Mouse (Mus musculus) cerebellum, postnatal 10 days (tissue): ENCODE measurements around the gene Dnaja3.

Experiments used
- DNase-seq, 2 experiments: peaks; one replicate each; pipeline ENCODE4 v3.0.0; 2021; ENCODE audit warnings: mixed read lengths in 2 of 2

Gene Dnaja3

GRCm38 (mm10) chr16:4643670-4644419 lies 4.1 kb downstream of the Dnaja3 start:
- DNase-seq: peak; percentile 88 to 92

- no peak for DNase-seq
These were observed 6.1 kb downstream of the Dnaja3 start for GRCm38 (mm10) chr16:4645867-4646266.

GRCm38 (mm10) chr16:4646831-4647230 lies 7.0 kb downstream of the Dnaja3 start:
- DNase-seq: no peak

GRCm38 (mm10) chr16:4647651-4648141 lies 7.9 kb downstream of the Dnaja3 start:
- peak in 1 of 2 experiments; percentile 54 for DNase-seq

- DNase-seq: peak; percentile 68 to 78
These were observed 8.7 kb downstream of the Dnaja3 start for GRCm38 (mm10) chr16:4648416-4649023.

GRCm38 (mm10) chr16:4649211-4649610 lies 9.4 kb downstream of the Dnaja3 start:
- peak in 1 of 2 experiments; percentile 17 for DNase-seq

GRCm38 (mm10) chr16:4649692-4650091 lies 9.9 kb downstream of the Dnaja3 start:
- DNase-seq: peak in 1 of 2 experiments; percentile 17

- peak in 1 of 2 experiments; percentile 3 for DNase-seq
These were observed 10.4 kb downstream of the Dnaja3 start for GRCm38 (mm10) chr16:4650161-4650560.

- no peak for DNase-seq
These were observed 11.3 kb downstream of the Dnaja3 start for GRCm38 (mm10) chr16:4651081-4651480.

- DNase-seq: no peak
These were observed 11.8 kb downstream of the Dnaja3 start for GRCm38 (mm10) chr16:4651624-4652023.

- peak; percentile 88 to 92 for DNase-seq
These were observed 13.1 kb downstream of the Dnaja3 start for GRCm38 (mm10) chr16:4652707-4653416.

- DNase-seq: peak; percentile 56 to 62
These were observed 14.9 kb downstream of the Dnaja3 start for GRCm38 (mm10) chr16:4654706-4655105.

GRCm38 (mm10) chr16:4655251-4655734 lies 15.5 kb downstream of the Dnaja3 start:
- no peak for DNase-seq

- peak; percentile 49 to 59 for DNase-seq
These were observed 16.2 kb downstream of the Dnaja3 start for GRCm38 (mm10) chr16:4655764-4656570.

- no peak for DNase-seq
These were observed 16.8 kb downstream of the Dnaja3 start for GRCm38 (mm10) chr16:4656571-4657081.

- DNase-seq: peak; percentile 39 to 57
These were observed 19.0 kb downstream of the Dnaja3 start for GRCm38 (mm10) chr16:4658781-4659245.

GRCm38 (mm10) chr16:4659326-4659725 lies 19.5 kb downstream of the Dnaja3 start:
- DNase-seq: no peak

GRCm38 (mm10) chr16:4661605-4662004 lies 21.8 kb downstream of the Dnaja3 start:
- DNase-seq: no peak

GRCm38 (mm10) chr16:4663806-4664205 lies 24.0 kb downstream of the Dnaja3 start:
- DNase-seq: no peak

- no peak for DNase-seq
These were observed 25.9 kb downstream of the Dnaja3 start for GRCm38 (mm10) chr16:4665726-4666125.

- peak; percentile 96 to 99 for DNase-seq
These were observed 27.5 kb downstream of the Dnaja3 start for GRCm38 (mm10) chr16:4667190-4667808.
